Mouse (Mus musculus): ENCODE data around the gene Mknk2. TPM values are rescaled to one million over a fixed set of nuclear protein-coding genes. Genes with fewer than 3 reads are reported as not detected.

Gene Mknk2
- polyA plus RNA-seq, 1 experiment from 2014 or later, result 153 TPM

DNA sequence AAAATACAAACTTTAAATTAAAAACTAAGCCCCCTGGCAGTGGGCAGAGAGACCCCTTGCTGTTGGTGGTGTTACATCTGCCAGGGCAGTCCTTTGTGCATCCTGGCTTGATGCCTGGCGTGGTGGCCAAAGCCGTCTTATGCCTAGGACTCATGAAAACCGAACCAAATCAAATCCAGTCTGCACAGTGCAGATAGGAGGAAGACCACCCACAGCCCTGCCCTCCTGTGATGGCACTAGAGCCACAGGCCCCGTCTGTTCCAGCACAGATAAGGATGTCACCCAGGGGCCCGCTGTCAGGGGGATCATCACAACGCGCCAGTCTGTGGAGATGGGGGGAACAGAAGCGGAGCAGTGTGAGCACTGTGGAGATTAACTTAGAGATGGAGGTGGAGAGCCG is 19.9 kb upstream of the Mknk2 start:
- H3K27ac ChIP-seq, result peak overlapping the region; percentile 22; the same call in 1 of the 2 replicates
- H3K4me1 ChIP-seq, result peaks cover 43% of the 10 kb centered on the region
- DNase-seq (ENCODE audit: low spot score), result no peak

GRCm38 (mm10) chr10:80697393-80697787 is 19.5 kb upstream of the Mknk2 start:
- Histone ChIP-seq H3K9me3 (replicated peaks) (no peaks in the 10 kb centered on the region), H3K4me3 (no peak overlapping the region), H3K36me3 (peaks cover 29% of the 10 kb centered on the region), H3K27me3 (ENCODE audit: low read depth, poor library complexity, severe bottlenecking) (no peaks in the 10 kb centered on the region), H3K27ac (no peak overlapping the region), H3K4me1 (peaks cover 39% of the 10 kb centered on the region)
- WGBS, result 94% methylated on average over 8 of the region's 8 CpGs
- DNase-seq (ENCODE audit: low spot score), result no peak

More for the DNA sequence above, 19.9 kb upstream of the Mknk2 start:
- 88% methylated on average over 9 of the region's 9 CpGs for WGBS
- Histone ChIP-seq H3K9me3 (replicated peaks) (no peaks in the 10 kb centered on the region), H3K36me3 (peaks cover 29% of the 10 kb centered on the region), H3K27me3 (ENCODE audit: low read depth, poor library complexity, severe bottlenecking) (no peaks in the 10 kb centered on the region), H3K4me3 (no peak overlapping the region)

GRCm38 (mm10) chr10:80696502-80697392 is 18.8 kb upstream of the Mknk2 start:
- peaks cover 29% of the 10 kb centered on the region for H3K36me3 ChIP-seq
- DNase-seq (ENCODE audit: low spot score), result no peak
- WGBS, result 72% methylated on average over 12 of the region's 12 CpGs
- no peaks in the 10 kb centered on the region for H3K27me3 ChIP-seq (ENCODE audit: low read depth, poor library complexity, severe bottlenecking)
- H3K4me3 ChIP-seq, result no peak overlapping the region
- H3K9me3 ChIP-seq (replicated peaks), result no peaks in the 10 kb centered on the region
- H3K27ac ChIP-seq, result no peak overlapping the region
- H3K4me1 ChIP-seq, result peaks cover 38% of the 10 kb centered on the region

- Histone ChIP-seq H3K4me1 (peaks cover 33% of the 10 kb centered on the region), H3K36me3 (peaks cover 35% of the 10 kb centered on the region), H3K4me3 (no peak overlapping the region), H3K9me3 (replicated peaks) (no peaks in the 10 kb centered on the region), H3K27me3 (ENCODE audit: low read depth, poor library complexity, severe bottlenecking) (no peaks in the 10 kb centered on the region), H3K27ac (peak overlapping the region; percentile 26; the same call in 1 of the 2 replicates)
- 77% methylated on average over 10 of the region's 10 CpGs for WGBS
- no peak for DNase-seq (ENCODE audit: low spot score)
Observed at GRCm38 (mm10) chr10:80695801-80696501, 18.0 kb upstream of the Mknk2 start.

DNA sequence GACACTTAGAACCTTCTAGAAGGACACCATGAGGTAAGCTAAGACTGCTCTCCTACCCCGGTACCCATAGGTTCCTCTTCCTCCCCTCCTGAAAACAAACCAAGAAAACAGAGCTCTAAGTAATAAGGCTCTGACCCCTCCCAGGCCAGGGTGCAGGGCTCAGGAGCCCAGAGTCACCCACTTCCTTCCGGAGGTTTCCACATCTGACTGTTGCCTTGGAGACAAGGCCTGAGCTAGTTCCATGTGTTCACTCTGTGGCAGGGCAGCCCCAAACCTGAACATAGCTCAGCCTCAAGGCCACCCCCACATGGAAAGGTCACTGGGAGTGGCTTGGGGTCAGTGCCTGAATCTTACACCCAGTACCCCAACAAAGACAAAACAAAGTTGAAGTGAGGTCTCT is 17.3 kb upstream of the Mknk2 start:
- Histone ChIP-seq H3K4me3 (no peak overlapping the region), H3K27me3 (ENCODE audit: low read depth, poor library complexity, severe bottlenecking) (no peaks in the 10 kb centered on the region), H3K27ac (peak overlapping the region; percentile 26; the same call in 1 of the 2 replicates), H3K9me3 (replicated peaks) (no peaks in the 10 kb centered on the region), H3K36me3 (peaks cover 43% of the 10 kb centered on the region), H3K4me1 (peaks cover 26% of the 10 kb centered on the region)
- no peak for DNase-seq (ENCODE audit: low spot score)
- WGBS, result 91% methylated on average over 2 of the region's 2 CpGs

DNA sequence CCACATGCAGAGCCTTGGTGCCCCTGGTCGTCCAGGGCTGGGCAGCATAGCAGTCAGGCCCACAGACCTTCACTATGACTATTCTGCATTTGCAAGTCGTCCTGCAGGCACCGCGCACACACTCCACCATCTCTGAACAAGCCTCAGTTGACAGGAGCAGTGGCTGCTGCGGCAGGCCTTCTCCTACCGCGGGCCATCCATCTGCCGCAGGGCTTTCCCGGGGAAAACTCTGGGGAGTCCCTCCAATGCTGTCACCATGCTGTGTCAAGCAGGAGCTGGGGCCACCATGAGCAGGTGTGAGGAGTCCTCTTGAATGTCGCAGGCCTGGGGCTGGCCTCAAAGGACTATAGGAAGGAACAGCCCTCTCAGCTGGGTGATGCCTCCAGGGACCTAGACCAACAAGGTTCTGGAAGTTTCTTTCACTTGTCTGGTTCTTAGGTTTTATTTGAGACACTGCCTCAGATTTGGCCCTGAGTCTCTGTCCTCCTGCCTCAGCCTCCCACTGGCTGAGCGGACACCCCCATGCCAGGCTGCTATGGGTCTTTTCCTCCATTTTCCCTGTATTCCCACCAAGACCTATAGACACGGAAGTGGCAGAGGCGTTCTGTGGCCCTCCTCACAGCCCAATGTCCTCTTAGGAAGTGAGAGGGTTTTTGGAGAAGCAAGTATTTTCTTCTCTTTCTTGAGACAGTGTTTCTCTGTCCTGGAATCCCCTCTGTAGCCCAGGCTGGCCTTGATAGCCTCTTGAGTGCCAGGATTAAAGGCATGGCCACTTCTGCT is 16.4 kb upstream of the Mknk2 start:
- H3K9me3 ChIP-seq (replicated peaks), result no peaks in the 10 kb centered on the region
- H3K27ac ChIP-seq, result no peak overlapping the region
- no peak for DNase-seq (ENCODE audit: low spot score)
- WGBS, result 93% methylated on average over 13 of the region's 13 CpGs
- H3K27me3 ChIP-seq (ENCODE audit: low read depth, poor library complexity, severe bottlenecking), result no peaks in the 10 kb centered on the region
- H3K4me3 ChIP-seq, result no peak overlapping the region
- peaks cover 22% of the 10 kb centered on the region for H3K4me1 ChIP-seq
- H3K36me3 ChIP-seq, result peaks cover 51% of the 10 kb centered on the region

GRCm38 (mm10) chr10:80693401-80694045 is 15.6 kb upstream of the Mknk2 start:
- Histone ChIP-seq H3K36me3 (peaks cover 52% of the 10 kb centered on the region), H3K27ac (no peak overlapping the region), H3K4me1 (peaks cover 22% of the 10 kb centered on the region), H3K9me3 (replicated peaks) (no peaks in the 10 kb centered on the region), H3K4me3 (no peak overlapping the region), H3K27me3 (ENCODE audit: low read depth, poor library complexity, severe bottlenecking) (no peaks in the 10 kb centered on the region)
- WGBS, result 95% methylated on average over 12 of the region's 12 CpGs
- no peak for DNase-seq (ENCODE audit: low spot score)

- Histone ChIP-seq H3K4me3 (no peak overlapping the region), H3K27ac (no peak overlapping the region), H3K36me3 (peaks cover 51% of the 10 kb centered on the region), H3K4me1 (peaks cover 16% of the 10 kb centered on the region), H3K9me3 (replicated peaks) (no peaks in the 10 kb centered on the region), H3K27me3 (ENCODE audit: low read depth, poor library complexity, severe bottlenecking) (no peaks in the 10 kb centered on the region)
- no peak for DNase-seq (ENCODE audit: low spot score)
- whole genome bisulfite sequencing, result 82% methylated on average over 14 of the region's 14 CpGs
Observed at GRCm38 (mm10) chr10:80692249-80693165, 14.6 kb upstream of the Mknk2 start.

DNA sequence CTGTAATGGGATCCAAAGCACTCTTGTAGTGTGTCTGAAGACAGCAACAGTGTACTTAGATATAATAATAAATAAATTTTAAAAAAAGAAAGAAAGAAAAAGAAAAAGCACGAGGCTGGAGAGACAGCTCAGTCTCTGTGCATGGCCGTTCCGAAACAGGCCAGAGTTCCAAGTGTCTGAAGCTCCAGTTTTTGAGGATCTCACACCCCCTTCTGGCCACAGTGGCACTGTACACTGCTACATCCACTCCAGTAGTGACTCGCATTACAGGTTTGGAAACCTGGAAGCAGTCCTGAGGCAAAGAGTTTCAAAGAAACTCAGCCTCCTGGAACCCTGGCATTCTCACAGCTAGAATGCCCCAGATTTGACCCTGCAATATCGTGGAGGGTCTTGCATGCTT is 9.9 kb upstream of the Mknk2 start:
- peak; percentile 54 for DNase-seq (ENCODE audit: low spot score)
- H3K27me3 ChIP-seq (ENCODE audit: low read depth, poor library complexity, severe bottlenecking), result no peaks in the 10 kb centered on the region
- WGBS, result 50% methylated on average over 5 of the region's 5 CpGs
- no peaks in the 10 kb centered on the region for H3K9me3 ChIP-seq (replicated peaks)
- no peak overlapping the region for H3K27ac ChIP-seq
- H3K36me3 ChIP-seq, result peaks cover 76% of the 10 kb centered on the region
- H3K4me3 ChIP-seq, result no peak overlapping the region
- no peaks in the 10 kb centered on the region for H3K4me1 ChIP-seq

GRCm38 (mm10) chr10:80686617-80687016 is 8.7 kb upstream of the Mknk2 start:
- Histone ChIP-seq H3K4me1 (no peaks in the 10 kb centered on the region), H3K36me3 (peaks cover 77% of the 10 kb centered on the region), H3K4me3 (no peak overlapping the region), H3K27me3 (ENCODE audit: low read depth, poor library complexity, severe bottlenecking) (no peaks in the 10 kb centered on the region), H3K27ac (no peak overlapping the region), H3K9me3 (replicated peaks) (no peaks in the 10 kb centered on the region)
- WGBS, result 91% methylated on average over 3 of the region's 3 CpGs
- DNase-seq (ENCODE audit: low spot score), result no peak

GRCm38 (mm10) chr10:80684984-80685383 is 7.1 kb upstream of the Mknk2 start:
- H3K36me3 ChIP-seq, result peaks cover 62% of the 10 kb centered on the region
- peaks cover 4% of the 10 kb centered on the region for H3K4me1 ChIP-seq
- DNase-seq (ENCODE audit: low spot score), result no peak
- no peak overlapping the region for H3K27ac ChIP-seq
- H3K4me3 ChIP-seq, result no peak overlapping the region
- no peaks in the 10 kb centered on the region for H3K27me3 ChIP-seq (ENCODE audit: low read depth, poor library complexity, severe bottlenecking)
- H3K9me3 ChIP-seq (replicated peaks), result no peaks in the 10 kb centered on the region
- 87% methylated on average over 4 of the region's 4 CpGs for WGBS
